Mouse (Mus musculus): Measurements from ENCODE around the gene Bcorl1. TPM values are rescaled to one million over a fixed set of nuclear protein-coding genes. Genes with fewer than 3 reads are reported as not detected.

The Bcorl1 gene
- total RNA-seq, 2 experiments from 2014 or later = 6.9 to 10.0 TPM

- ATAC-seq (replicated peaks; ENCODE audit: poor library complexity) = peak; percentile 56
Observed at GRCm38 (mm10) chrX:48439036-48439435, 97.9 kb downstream of the Bcorl1 start.

GRCm38 (mm10) chrX:48441548-48441947 lies 100.4 kb downstream of the Bcorl1 start:
- no peak for ATAC-seq (replicated peaks; ENCODE audit: poor library complexity)

DNA sequence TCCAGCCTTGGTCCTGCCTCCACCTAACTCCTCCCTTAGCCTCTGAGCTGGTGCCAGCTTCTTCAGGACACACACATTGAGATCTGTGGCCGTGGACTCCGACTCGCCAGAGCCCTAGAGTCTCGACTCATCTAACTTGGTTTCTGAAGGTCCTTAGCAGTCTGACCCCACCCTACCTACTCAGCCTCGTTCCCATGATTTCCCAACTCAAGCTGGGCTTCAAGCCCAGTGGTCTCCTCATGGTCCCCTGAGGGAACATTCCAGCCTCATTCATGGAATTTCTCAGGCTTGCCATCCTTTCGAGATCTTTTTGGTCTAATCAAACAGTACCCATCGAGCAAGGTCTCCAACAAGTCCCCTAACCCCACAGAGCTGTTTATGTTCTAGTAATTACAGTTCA lies 100.8 kb downstream of the Bcorl1 start:
- no peak for ATAC-seq (replicated peaks; ENCODE audit: poor library complexity)

- peak; percentile 76 for ATAC-seq (replicated peaks; ENCODE audit: poor library complexity)
Observed at GRCm38 (mm10) chrX:48444677-48445076, 103.5 kb downstream of the Bcorl1 start.

DNA sequence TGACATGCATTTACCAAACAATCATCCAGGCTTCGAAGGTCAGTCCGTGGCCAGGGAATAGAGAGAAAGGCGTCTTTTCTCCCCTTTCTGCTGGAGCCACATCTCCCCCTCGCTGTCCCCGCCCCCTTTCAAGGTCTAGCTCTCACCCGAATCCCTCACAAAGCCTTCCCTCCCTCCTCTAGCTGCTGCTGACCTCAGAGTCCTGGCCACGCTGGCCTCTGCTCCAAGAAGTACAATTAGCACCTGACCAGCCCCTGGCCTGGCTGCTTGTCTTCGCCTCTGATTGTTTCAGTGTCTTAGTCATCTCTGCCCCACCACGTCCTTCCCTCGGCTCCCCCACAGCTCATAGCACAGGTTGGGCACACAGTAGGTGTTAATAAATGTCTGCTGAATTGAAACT lies 108.5 kb downstream of the Bcorl1 start:
- ATAC-seq (replicated peaks; ENCODE audit: poor library complexity) = no peak

GRCm38 (mm10) chrX:48452231-48452890 lies 111.2 kb downstream of the Bcorl1 start:
- ATAC-seq (replicated peaks; ENCODE audit: poor library complexity) = peak; percentile 33; the same call in 1 of the 2 replicates

GRCm38 (mm10) chrX:48452931-48453673 lies 111.9 kb downstream of the Bcorl1 start:
- ATAC-seq (replicated peaks; ENCODE audit: poor library complexity) = no peak

- peak; percentile 92 for ATAC-seq (replicated peaks; ENCODE audit: poor library complexity)
Observed at GRCm38 (mm10) chrX:48453736-48454494, 112.8 kb downstream of the Bcorl1 start.

DNA sequence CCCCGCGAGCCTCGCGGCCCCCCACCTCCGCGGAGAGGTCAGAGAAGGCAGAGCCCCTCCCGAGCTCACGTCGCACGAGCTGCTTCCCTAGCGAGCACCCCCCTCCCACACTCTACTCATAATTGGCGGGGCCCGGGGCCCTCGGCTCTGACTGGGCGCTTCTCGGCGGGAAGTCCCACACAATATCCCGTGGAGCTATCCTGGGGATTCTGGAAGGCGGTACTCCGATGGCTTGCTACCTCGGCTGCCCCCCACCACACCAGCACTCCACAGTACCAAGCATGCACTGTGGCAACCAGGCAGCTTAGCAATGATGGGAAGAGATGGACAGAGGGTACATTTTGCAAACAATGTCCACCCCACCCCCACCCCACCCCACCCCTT lies 113.3 kb downstream of the Bcorl1 start:
- no peak; the same call in 1 of the 2 replicates for ATAC-seq (replicated peaks; ENCODE audit: poor library complexity)

DNA sequence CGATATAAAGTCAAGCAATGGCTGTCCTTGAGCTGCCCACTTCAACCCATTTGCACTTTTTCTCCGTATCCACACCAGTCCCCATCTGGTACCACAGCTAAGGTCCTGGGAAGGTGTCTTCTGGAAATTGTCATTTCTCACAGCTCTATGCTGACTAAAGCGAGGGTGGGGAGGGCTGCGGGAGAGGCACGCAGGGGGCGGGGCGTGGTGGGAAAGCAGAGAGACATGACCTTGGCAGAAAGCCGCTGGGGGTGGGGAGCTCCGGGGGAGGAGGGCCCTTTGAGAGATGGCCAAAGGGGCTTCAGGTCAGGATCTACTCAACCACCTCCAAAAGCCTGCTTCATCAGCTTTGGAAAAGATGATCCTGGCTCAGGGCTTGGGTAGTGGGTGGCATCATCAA lies 113.9 kb downstream of the Bcorl1 start:
- no peak for ATAC-seq (replicated peaks; ENCODE audit: poor library complexity)

GRCm38 (mm10) chrX:48456956-48457355 lies 115.8 kb downstream of the Bcorl1 start:
- no peak for ATAC-seq (replicated peaks; ENCODE audit: poor library complexity)

Other genes with a start within 250 kb of the Bcorl1 start
- not detected in 2 replicates for gene Xpnpep2, start 232.6 kb upstream of the Bcorl1 start, total RNA-seq (2015)
- not detected in 2 replicates for gene Xpnpep2, start 232.6 kb upstream of the Bcorl1 start, total RNA-seq (2017)
- 46.5 and 54.2 TPM in 2 replicates for gene Sash3, start 194.9 kb upstream of the Bcorl1 start, total RNA-seq (2015)
- 77.9 and 86.1 TPM in 2 replicates for gene Sash3, start 194.9 kb upstream of the Bcorl1 start, total RNA-seq (2017)
- 33.7 and 38.3 TPM in 2 replicates for gene Zdhhc9, start 132.5 kb upstream of the Bcorl1 start, total RNA-seq (2015)
- 6.2 and 9.2 TPM in 2 replicates for gene Zdhhc9, start 132.5 kb upstream of the Bcorl1 start, total RNA-seq (2017)
- gene Utp14a, start 84.5 kb upstream of the Bcorl1 start, total RNA-seq (2015) = 37.2 and 39.8 TPM in 2 replicates
- 70.0 and 86.7 TPM in 2 replicates for gene Utp14a, start 84.5 kb upstream of the Bcorl1 start, total RNA-seq (2017)
- gene Elf4, start 121.8 kb downstream of the Bcorl1 start, total RNA-seq (2015) = 54.9 and 57.2 TPM in 2 replicates
- gene Elf4, start 121.8 kb downstream of the Bcorl1 start, total RNA-seq (2017) = 12.7 and 13.2 TPM in 2 replicates
- gene Aifm1, start 172.2 kb downstream of the Bcorl1 start, total RNA-seq (2015) = 86.4 and 93.7 TPM in 2 replicates
- 85.2 and 105 TPM in 2 replicates for gene Aifm1, start 172.2 kb downstream of the Bcorl1 start, total RNA-seq (2017)
- 0.17 and 0.84 TPM in 2 replicates for gene Rab33a, start 177.9 kb downstream of the Bcorl1 start, total RNA-seq (2015)
- gene Rab33a, start 177.9 kb downstream of the Bcorl1 start, total RNA-seq (2017) = 0.14 TPM in 1 of 2 replicates, not detected in the other

Measured in megakaryocyte progenitor cell, adult 5-6 weeks (primary cell).